Mouse (Mus musculus) left cerebral cortex, postnatal 25 days (tissue): Measurements from ENCODE around the gene Dusp22. TPM values are rescaled to one million over a fixed set of nuclear protein-coding genes. Genes with fewer than 3 reads are reported as not detected.

Experiments used
- DNase-seq, 2 experiments: peaks; one replicate each; pipeline ENCODE4 v3.0.0; 2022; ENCODE audit warnings: low spot score in 2 of 2, mixed read lengths in 1 of 2
- intact Hi-C: fragments of 180-260 bp; cut with DNase I; formaldehyde crosslinking; loops from one replicate; pipeline ENCODE4 v1.15.1; 2025
- total RNA-seq, 2 experiments: library from RNA; stranded (reverse); gene quantifications; 2 replicates each; pipeline ENCODE4 v1.2.3; 2021

Gene Dusp22
- 10 to 100 TPM; 34.1 to 35.5 TPM for total RNA-seq

DNA sequence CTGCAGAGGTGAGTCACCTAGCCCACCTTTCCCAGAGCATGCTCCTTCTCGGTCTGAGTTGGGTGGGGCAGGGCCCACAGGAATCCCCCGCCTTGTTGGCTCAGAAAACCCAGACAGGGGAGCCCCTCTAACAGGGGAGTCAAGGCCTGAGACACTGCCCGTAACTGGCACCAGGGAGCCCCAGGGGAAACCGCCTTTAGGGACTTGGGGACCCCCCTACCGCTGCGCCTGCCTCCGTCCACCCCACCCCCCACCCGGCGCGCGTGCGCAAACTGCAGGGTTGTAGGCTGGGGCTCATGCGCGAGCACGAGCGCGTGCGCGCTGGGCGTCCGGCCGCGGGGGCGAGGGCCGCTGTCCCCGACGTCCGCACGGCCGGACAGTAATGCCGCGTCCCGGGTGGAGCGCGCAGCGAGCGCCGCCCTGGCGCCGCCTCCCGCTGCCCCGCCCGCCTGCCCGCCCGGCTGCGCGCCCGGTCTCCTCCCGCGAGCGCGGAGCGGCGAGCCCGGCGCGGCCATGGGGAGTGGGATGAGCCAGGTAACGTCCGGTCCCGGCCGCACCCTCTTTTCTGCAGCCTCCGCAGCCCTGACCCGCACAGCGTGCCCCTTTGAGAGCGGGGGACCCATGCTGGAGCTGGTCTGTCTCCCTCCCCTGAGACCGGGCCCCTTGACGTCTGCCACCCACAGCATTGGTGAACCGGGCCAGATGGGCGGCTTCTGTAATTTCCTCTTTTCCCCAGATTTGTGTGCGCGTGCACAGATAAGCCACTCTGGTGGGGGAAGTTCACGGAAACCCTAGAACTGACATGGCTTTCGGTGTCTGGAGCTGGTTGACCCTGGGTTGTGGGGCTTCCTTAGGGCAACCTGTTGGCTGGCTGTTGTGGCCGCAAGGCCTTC, at the start of gene Dusp22:
Dusp22 (plus strand) TSS at position 387 of the 893 bp plus-strand sequence.
- peak; percentile 89 to 91 for DNase-seq
- intact Hi-C loops: loop anchor here (2.0 to 5.0 kb wide), 2 partner anchors 55 to 113 kb away; partner anchors contain the start of gene Uqcrfs1

DNA sequence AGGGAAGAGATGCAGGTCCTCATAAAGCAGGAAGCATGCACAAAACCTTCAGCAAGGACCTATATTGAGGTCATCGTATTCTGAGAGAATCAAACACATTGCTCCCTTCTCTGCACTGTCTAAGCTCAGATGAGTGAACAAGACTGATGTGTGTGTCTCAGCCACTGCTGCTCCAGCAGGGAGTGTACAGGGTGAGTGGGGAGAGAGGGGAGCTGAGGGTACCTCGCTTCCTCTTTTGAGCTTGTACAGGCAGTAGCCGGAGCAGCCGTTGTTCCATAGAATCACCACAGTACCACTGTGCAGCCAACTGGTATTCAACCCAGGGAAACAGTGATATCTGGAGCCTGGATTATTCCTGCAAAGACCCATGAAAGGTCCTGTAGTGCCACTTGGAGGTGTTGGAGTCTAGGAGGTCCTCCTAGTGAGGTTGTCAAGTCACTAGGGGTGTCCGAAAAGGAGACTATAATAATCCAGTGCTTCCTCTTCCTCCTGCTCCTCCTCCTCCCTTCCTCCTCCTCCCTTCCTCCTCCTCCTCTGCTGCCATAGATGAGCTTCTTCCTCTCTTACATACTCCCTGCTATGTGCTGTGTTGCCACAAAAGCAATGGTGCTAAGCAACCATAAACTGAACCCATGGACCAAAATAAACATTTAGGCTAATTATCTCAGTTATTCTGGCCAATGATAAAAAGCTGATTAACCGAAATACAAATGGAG, 47.6 kb upstream of the Dusp22 start:
- intact Hi-C loops: no loop called here
- DNase-seq: no peak

DNA sequence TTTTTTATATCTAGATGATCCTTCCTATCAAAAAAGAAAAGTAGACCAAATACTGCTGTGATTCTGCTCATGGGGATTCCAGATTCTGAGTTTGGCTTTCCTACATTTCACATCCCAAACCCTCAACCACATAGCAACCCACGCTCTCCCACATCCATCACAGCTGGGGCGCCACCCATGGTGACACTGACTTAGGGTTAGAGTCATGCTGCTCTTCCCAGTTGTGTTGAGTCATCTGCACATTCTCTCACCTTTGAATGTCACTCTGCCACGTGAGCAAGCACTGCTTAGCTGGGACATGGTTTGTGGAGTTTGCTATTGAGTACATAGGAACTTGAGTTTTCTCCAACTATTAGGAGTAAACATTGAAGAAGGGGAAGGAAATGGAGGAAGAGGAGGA, 40.1 kb upstream of the Dusp22 start:
- intact Hi-C loops: no loop called here
- DNase-seq: no peak

DNA sequence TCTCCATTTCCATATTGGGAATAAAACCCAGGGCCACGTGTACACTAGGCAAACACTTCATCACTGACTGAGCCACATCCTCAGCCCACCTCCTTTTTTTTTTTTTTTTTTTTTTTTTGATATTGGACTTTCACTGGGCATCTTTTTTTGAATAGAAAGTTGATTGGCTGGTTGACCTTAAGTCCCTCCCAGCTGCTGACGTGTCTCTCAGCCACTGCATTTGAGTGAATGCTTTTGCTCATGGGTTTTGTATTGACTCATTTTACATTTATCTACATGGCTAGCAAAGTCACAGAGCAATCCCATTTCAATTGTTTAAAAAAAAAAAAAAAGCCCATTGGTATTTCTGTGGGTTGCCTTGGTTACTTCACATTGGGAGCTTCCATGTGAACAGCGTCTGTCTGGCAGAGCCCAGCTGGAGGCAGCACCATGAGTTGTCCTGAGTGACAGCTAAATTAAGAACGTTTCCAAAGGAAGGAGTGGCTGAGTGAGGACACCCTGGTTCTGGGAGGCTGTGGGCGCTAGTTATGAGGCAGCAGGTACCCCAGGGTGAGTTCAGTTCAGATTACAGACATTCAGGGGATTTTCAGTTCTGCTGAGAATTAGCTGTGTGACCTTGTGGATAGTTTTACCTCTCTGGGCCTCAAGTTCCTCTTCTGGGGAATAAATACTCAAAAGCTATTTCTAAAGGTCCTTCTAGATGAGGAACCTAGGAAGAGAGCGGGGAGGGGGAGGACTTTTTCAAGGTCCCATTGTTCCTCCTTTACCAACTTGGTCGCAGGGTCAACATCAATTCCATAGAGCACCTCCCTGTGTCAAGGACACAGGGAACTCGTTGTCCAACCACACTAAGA, 31.4 kb upstream of the Dusp22 start:
- intact Hi-C loops: no loop called here
- peak; percentile 37 to 68 for DNase-seq

DNA sequence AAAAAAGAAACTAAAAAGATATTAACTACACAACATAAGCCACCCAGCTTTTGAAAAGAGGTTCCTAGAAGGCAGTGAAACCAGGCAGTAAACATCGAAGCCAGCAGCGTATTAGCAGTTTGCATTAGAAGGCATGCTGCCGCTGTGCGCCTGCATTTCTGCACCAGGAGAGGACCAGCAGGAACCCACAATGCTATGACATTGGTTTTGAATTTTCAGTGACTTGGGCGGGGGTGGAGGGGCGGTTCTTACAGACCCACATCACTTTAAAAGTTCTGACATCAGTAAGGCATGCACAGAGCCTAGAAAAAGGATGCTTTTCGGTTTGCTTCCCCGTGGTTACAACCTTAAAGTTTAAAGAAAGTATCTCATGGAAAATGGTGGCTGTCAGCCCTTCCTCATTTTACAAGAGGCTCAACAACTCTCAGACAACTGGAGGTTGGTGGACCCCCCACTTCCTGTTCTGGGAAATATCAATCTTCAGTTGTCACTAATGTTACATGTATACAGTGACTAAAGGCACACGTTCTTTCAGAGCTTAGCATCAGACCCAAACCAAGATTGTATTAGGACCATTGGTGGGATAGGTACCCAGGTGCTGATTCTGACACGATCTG, 29.9 kb upstream of the Dusp22 start:
- intact Hi-C loops: no loop called here
- no peak for DNase-seq

DNA sequence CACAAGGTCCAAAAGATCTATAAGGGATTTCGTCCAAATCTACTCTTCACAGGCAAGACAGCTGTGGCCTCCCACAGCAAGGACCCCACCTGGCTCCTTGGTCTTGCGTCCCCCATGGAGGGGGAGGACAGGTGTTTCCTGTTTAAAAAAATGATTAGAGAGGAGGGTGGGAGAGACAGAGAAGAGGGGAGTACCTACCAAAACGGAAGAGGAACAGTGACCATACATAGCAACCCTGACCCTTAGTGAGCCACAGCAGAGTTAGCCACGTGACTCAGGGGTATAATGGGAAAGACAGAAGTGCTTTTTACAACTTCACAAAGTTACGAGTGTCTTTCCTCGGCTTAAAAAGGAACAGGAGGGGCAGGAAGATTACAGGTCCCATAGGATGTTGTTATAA, 26.8 kb upstream of the Dusp22 start:
- intact Hi-C loops: no loop called here
- DNase-seq: no peak

DNA sequence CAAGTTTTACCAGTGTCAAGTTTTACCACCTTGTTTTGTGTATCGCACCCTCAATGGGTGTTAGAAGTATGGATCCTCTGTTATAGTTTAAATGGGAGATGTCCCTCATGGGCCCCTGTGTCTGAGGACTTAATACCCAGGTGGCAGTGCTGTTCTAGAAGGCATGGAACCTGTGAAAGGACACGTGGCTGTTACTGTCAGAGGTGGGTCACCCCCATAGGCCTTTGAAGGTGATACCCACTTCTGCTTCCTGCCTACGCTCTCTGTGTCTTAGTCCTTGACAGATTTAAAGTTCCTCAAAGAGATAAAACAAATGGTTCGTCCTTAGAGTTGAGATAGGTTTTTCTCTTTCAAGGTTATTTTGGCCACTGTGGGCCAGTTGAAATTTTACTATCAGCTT, 23.3 kb upstream of the Dusp22 start:
- DNase-seq: no peak
- intact Hi-C loops: no loop called here

DNA sequence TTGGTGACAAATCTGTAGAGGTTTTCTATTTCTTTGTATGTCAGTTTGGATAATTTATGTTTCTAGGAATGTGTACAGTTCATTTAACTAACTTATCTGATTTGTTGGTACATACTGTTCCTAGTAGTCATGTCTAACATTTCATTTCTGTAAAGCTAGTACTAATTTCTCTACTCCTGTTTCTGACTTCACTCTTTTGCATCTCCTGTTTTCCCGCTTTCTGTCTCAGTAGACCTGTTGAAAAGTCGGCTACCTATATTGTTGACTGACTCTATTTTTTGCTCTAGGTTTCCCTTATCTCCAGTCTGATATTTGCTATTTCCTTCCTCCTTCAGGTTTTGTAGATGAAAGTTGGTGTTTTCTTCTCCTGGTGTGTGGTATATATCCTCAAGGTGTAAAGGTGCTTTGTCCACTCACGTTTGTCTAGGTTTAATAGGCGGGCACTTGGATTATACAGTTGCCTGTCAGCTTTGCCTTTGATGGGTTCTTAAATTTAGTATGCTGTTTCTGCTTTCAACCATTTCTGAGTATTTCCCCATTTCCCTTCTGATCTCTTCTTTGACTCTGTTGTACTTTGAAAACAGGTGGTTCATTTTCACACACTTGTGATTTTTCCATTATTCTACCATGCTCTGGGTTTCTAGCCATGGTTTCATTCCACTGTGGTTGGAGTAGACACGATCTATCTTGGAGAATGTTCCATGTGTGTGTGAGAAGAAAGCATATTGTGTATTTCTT, 21.3 kb upstream of the Dusp22 start:
- intact Hi-C loops: no loop called here
- no peak for DNase-seq

DNA sequence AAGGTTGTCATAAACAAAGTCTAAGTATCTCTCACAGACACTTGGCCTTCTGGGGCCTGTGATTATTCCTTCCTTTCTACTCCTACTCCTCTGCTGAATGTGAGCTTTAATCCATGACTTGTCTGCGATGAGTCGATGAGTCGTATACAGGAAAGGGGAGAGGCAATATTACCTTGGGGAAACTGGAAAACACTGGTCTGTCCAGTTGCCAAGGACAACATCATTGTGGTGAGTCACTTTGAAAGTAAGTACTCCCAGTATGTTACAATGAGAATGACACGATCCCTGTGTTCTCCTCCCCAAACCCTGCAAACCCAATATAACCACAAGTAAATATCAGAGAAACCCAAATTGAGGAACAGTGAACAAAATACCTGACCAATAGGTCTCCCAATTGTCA, 17.7 kb upstream of the Dusp22 start:
- intact Hi-C loops: no loop called here
- DNase-seq: no peak

DNA sequence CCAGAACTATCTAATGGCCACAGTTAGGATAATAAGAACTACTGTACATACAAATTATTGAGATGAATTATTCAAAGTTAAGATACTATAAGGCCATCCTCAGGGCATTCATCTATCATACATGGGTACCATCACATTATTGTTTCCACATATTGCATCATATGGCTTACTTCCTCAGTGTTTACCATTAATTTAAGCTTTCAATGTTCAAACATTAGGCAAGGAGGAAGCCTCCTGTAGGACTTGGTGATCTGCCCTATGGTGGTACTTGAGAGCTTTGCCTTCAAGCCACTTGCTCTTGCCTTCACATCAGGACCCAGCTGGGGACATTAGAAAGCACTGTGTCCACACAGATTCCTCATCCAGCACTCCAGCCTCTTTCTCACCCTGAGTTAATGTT, 11.3 kb upstream of the Dusp22 start:
- intact Hi-C loops: no loop called here
- no peak for DNase-seq

DNA sequence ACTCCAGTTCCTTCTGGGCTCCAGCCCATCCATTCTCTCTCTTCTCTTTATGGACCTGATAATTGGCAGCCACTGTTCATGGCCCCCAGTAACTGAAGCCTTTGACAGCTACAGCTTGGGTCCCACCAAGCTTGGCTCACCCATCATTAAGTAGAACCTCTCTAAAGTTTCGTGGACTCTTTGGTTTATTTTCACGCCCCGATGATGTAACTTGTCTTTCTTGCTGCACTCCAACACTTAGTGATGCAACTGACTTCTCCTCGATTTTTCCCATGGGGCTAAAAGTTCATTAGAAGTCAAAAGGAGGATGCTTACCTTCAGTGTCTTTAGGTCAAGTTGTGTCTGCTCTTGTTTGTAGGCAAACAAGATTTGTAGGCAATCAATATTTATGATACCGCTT, 10.6 kb upstream of the Dusp22 start:
- no peak for DNase-seq
- intact Hi-C loops: no loop called here

DNA sequence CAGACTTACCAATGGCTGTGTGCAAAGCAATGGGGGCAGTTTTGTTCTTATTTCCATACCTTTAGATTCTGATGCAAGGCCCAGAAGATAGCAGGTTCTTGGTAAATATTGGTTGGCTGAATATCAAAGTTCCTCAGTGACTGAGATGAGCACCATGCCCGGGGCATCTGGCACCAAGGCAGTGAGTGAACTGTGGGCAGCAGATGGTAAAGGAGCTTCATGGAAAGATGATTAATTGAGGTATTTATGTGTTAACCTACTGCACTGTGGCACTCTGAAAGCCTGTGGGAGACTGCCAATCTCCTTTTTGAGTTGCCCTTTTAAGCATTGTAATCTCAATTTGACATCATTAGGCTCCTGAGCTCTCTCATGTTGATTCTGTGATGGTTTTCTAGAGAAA, 9.1 kb upstream of the Dusp22 start:
- intact Hi-C loops: no loop called here
- no peak for DNase-seq

DNA sequence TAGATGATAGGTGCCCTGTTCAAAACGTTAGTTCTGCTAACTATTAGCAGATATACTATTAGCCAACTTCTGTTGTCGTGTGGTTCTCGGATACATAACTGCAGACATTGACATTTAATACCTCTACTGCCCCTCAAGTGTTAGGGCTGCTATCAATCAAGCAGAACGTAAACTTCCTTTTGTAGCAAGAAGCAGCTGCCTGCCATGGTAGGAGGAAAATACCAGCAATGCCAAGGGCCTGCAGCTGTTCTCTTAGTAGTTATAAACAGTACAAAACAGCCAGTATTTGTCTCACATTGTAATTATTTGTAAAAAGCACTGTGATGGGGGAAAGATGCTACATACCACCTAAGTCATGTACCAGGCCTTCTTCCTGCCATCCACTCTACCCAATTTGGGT, 6.7 kb upstream of the Dusp22 start:
- DNase-seq: no peak
- intact Hi-C loops: no loop called here

DNA sequence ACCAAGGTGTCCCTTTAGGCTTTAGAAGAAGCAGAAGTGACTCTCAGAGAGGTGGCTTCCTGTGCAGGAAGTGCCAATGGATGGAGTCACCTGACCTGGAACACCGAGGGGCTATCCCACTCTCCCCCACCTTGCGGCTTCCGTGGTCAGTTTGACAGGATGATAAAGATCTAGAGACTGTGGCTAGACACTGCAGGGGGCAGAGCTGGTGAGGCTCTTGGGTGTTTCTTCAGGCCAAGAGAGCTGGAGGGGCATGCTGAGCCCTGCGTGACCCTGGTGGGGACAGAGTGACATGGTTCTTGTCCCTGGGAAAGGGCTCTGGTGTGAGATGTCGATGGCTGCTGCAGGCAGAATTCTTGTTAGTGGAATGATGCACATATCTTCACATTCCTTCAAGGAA, 5.3 kb upstream of the Dusp22 start:
- intact Hi-C loops: no loop called here
- DNase-seq: no peak

DNA sequence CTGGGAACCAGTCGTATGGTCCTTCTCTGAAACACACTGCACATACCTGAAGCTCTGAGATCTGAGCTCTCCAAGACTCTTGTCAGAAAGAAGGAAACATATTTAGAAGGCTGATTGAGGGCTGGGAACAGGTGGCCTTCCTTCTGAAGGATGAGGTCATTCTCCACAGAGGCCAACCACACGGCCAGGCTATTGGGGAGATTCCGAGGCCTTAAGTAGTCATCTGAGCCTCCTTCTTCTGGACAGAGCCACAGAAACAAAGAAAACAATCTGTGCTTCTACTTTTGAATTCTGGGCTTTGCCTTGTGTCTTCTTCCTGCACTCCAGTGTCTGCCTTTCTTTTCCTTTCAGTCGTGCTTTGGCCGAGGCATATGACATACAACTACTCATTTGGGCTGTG, 2.9 kb upstream of the Dusp22 start:
- intact Hi-C loops: loop anchor here (5.0 kb wide), 1 partner anchor 110 kb away; the partner anchor contains the start of gene Uqcrfs1
- DNase-seq: no peak

DNA sequence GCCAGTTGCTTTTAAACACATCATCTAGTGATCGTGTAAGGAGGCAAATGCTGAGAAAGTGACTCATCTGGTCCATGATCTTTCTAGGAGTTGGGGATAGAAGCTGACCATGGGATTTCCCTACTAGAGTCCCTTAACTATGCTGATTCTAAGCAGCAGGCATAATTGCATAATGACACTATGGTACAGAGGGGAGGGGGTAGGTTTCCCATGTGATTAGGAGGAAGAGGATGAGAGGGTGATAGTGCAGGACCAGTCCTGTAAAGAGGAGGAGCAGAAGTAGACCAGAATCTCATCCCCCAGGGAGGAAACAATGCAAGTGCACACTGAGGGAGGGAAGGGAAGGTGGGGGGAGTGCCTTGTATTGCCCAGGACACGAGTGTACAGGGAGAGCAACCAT, 2.0 kb upstream of the Dusp22 start:
- no peak for DNase-seq
- intact Hi-C loops: loop anchor here (5.0 kb wide), 1 partner anchor 110 kb away; the partner anchor contains the start of gene Uqcrfs1

DNA sequence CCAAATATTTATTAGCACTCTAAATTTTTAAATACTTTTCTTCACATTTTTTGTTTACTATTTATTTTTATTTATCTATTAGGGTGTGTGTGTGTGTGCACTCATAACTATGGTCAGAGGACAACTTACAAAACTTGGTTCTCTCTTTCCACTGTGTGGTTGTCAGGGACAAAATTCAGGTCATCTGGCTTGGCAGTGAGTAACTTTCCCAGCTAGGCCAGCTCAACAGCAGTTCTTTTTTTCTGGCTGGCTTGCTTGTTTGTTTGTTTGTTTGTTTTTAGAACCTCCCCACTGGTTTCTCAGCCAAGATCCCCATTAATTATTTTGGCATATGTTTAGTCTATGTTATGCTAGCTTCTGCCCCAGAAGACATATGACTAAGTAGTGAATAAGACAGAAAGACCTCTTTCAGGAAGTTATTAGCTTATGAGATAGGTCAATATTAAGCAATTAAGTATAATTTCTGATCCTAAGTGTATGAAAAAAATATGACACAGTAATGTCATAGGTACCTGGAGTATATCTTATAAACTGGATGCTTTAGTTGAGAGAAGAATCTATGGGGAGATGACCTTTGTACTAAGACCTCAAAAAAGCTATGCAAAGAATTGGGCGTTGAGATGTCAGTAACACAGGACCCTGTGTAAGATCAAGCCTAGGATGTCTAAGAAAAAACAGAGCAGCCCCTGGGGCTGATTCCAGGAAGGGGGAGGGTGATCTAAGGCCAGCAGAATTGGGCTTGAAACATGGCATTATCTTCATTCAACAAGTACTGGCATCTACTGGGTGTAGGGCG, 1.4 kb upstream of the Dusp22 start:
- DNase-seq: no peak
- intact Hi-C loops: loop anchor here (5.0 kb wide), 1 partner anchor 111 kb away; the partner anchor contains the start of gene Uqcrfs1

DNA sequence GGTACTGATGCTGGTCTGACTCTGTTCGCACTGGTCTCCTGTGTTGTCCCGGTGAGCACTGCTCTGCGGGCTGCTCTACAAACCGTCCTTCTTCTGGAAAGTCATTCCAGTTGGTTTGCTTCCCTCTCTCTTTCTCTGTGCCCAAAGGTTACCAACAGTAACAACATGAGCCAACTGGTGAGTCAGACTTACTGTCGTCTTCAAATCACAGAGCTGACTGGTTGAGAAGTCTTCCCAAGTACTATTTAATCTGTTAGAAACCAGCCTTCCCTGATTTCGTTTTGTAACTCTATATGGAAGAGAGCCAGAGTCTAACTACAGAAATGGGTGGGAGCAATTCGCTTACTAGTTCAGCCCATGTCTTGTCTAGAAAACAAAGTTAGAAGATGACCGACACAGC, 5.5 kb downstream of the Dusp22 start:
- intact Hi-C loops: no loop called here
- DNase-seq: peak in 1 of 2 experiments; percentile 81
